Mouse (Mus musculus) forebrain, embryonic 12.5 days (tissue): ENCODE measurements around the gene Tmem131. TPM values are rescaled to one million over a fixed set of nuclear protein-coding genes. Genes with fewer than 3 reads are reported as not detected.
"Not testable (repeated sequence)": the region's sequence is repeated elsewhere in the genome, so short reads cannot be mapped to it uniquely, and the experiment has no call there.

Experiments
- ATAC-seq: fragments of 200-750 bp; cut with Nextera tagmentation; 2 replicates; pipeline ENCODE4 v1.8.0; 2017; ENCODE audit warnings: moderate TSS enrichment; ENCODE audit not compliant: low FRiP score
- H3K27ac ChIP-seq: fragments of 300-500 bp; sonication (generic); 2 replicates; pipeline ENCODE4 v1.5.1; 2016; ENCODE audit warnings: mild to moderate bottlenecking
- H3K27me3 ChIP-seq: fragments of 300-500 bp; sonication (generic); 2 replicates; pipeline ENCODE4 v1.6.1; 2016; ENCODE audit warnings: mild to moderate bottlenecking
- H3K36me3 ChIP-seq: fragments of 300-500 bp; sonication (generic); replicated peaks from 2 replicates; pipeline ENCODE4 v1.6.1; 2016; ENCODE audit warnings: mild to moderate bottlenecking
- H3K4me1 ChIP-seq: fragments of 300-500 bp; sonication (generic); 2 replicates; pipeline ENCODE4 v1.6.1; 2016
- H3K4me2 ChIP-seq: fragments of 300-500 bp; sonication (generic); 2 replicates; pipeline ENCODE4 v1.6.1; 2016; ENCODE audit warnings: mild to moderate bottlenecking, moderate library complexity
- H3K4me3 ChIP-seq: fragments of 300-500 bp; sonication (generic); replicated peaks from 2 replicates; pipeline ENCODE4 v1.5.1; 2016; ENCODE audit warnings: mild to moderate bottlenecking
- H3K9ac ChIP-seq: fragments of 300-500 bp; sonication (generic); 2 replicates; pipeline ENCODE4 v1.6.1; 2016; ENCODE audit warnings: mild to moderate bottlenecking
- H3K9me3 ChIP-seq: fragments of 300-500 bp; sonication (generic); 2 replicates; pipeline ENCODE4 v1.6.1; 2016
- WGBS: fragments of 180-500 bp; shearing (Covaris S2); methylation state at CpG from one replicate; pipeline ENCODE4 v1.1.7; 2016; 5-methylcytosine and 5-hydroxymethylcytosine counted together
- polyA plus RNA-seq: library from polyadenylated mRNA; unstranded; fragments of >200 nt; fragmentation: Nextera tagmentation; extraction: Ambion mirVana; gene quantifications from 2 replicates; pipeline ENCODE4 v1.2.1, GENCODE M21; 2016

The Tmem131 gene
- polyA plus RNA-seq, 1 experiment from 2014 or later = 20.4 TPM

DNA sequence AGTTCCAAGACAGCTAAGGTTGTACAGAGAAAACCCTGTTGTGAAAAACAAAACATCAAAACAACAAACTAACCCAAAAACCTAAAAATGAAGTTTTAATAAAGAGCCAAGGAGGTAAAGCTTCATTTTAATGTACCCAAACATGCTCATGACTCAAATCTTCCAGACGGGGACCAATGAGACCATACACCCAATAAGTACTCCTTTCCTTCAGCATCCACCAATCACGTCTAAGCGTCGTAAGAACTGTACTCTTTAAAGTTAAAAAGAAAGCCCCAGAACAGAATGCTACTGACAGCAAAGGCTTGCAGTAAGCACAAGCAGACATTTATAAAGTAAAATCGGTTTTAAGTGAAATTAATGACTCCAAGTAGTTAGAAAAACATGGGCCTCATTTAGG is 33.1 kb downstream of the Tmem131 start:
- H3K9ac ChIP-seq = no peak overlapping the region
- H3K4me1 ChIP-seq = no peaks in the 10 kb centered on the region; the same call in 1 of the 2 replicates
- no peak overlapping the region for H3K4me3 ChIP-seq
- no peak overlapping the region for H3K27ac ChIP-seq
- no peaks in the 10 kb centered on the region for H3K27me3 ChIP-seq
- H3K36me3 ChIP-seq = no peaks in the 10 kb centered on the region
- no peak for ATAC-seq
- no peak overlapping the region for H3K4me2 ChIP-seq
- no peaks in the 10 kb centered on the region for H3K9me3 ChIP-seq
- 88% methylated on average over 5 of the region's 5 CpGs for WGBS

DNA sequence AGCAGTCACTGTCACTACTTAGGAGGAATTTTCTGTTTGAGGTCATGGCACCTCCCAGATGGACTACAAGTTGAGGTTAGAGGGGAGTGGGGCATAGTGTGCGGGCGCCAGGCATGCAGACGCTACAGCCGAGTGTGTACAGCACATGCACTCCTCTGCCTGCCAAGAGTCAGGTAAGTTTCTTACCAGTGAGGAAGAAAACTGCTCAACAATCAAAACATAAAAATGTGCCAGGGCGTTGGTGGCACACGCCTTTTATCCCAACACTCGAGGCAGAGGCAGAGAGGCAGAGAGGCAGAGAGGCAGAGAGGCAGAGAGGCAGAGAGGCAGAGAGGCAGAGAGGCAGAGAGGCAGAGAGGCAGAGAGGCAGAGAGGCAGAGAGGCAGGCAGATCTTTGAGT is 33.5 kb downstream of the Tmem131 start:
- not testable (repeated sequence) for H3K4me2 ChIP-seq, ATAC-seq, H3K27ac ChIP-seq, H3K9me3 ChIP-seq, H3K4me1 ChIP-seq, H3K36me3 ChIP-seq, H3K27me3 ChIP-seq, H3K9ac ChIP-seq, H3K4me3 ChIP-seq
- WGBS = 89% methylated on average over 7 of the region's 7 CpGs

DNA sequence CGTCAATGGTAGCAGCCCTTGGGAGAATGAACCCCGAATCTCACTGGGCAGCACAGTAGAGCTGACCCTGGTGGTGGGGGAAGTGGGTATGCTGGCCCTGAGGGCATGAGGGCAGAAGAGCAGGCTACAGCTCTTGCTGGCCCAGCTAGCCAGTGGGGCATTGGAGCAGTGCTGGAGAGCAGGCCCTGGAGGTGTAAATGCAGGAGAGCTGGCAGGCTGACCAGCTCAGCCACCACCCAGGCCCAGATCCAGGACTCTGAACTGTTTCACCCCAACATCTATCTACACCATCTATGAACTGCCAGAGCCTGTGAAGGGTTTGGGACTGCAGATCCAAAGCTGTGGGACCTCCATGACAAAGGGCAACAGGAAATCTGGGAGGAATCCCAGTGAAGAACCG is 38.2 kb downstream of the Tmem131 start:
- H3K27ac ChIP-seq = no peak overlapping the region
- no peaks in the 10 kb centered on the region for H3K36me3 ChIP-seq
- H3K4me3 ChIP-seq = no peak overlapping the region
- no peaks in the 10 kb centered on the region for H3K27me3 ChIP-seq
- WGBS = 85% methylated on average over 3 of the region's 3 CpGs
- no peak overlapping the region for H3K4me2 ChIP-seq
- H3K9ac ChIP-seq = no peak overlapping the region
- no peaks in the 10 kb centered on the region for H3K9me3 ChIP-seq
- no peaks in the 10 kb centered on the region for H3K4me1 ChIP-seq
- ATAC-seq = no peak

- Histone ChIP-seq H3K36me3 (no peaks in the 10 kb centered on the region), H3K4me2 (no peak overlapping the region), H3K4me3 (no peak overlapping the region), H3K27ac (no peak overlapping the region), H3K9me3 (no peaks in the 10 kb centered on the region), H3K9ac (no peak overlapping the region), H3K4me1 (no peaks in the 10 kb centered on the region), H3K27me3 (no peaks in the 10 kb centered on the region)
- 73% methylated on average over 6 of the region's 6 CpGs for WGBS
- no peak for ATAC-seq
These were observed 39.0 kb downstream of the Tmem131 start for GRCm38 (mm10) chr1:36904489-36904888.

DNA sequence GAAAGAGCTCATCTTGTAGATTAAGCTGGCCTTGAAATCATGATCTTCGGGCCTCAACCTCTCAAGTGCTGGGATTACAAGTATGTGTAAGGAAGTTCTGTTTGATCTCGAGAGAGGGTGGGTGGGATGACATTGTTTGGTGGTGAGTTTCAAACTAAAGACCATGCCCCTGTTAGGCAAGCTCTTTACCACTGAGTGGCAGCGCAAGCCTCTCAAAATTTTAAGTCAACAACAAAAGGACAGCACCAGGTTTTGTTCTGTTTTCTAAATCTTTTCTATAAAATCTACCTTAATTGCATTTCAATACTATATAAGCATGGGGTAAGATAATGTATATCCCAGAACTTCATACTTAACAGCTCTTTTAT is 39.4 kb downstream of the Tmem131 start:
- Histone ChIP-seq H3K27ac (no peak overlapping the region), H3K4me2 (no peak overlapping the region), H3K9ac (no peak overlapping the region), H3K36me3 (no peaks in the 10 kb centered on the region), H3K27me3 (no peaks in the 10 kb centered on the region), H3K9me3 (no peaks in the 10 kb centered on the region), H3K4me3 (no peak overlapping the region), H3K4me1 (no peaks in the 10 kb centered on the region)
- ATAC-seq = no peak
- 58% methylated on average over 3 of the region's 3 CpGs for whole genome bisulfite sequencing

- Histone ChIP-seq H3K4me2 (no peak overlapping the region), H3K4me3 (no peak overlapping the region), H3K4me1 (no peaks in the 10 kb centered on the region), H3K27ac (no peak overlapping the region), H3K9me3 (no peaks in the 10 kb centered on the region), H3K36me3 (no peaks in the 10 kb centered on the region), H3K9ac (no peak overlapping the region), H3K27me3 (no peaks in the 10 kb centered on the region)
- 90% methylated on average over 15 of the region's 15 CpGs for WGBS
- no peak for ATAC-seq
These were observed 39.9 kb downstream of the Tmem131 start for GRCm38 (mm10) chr1:36903376-36904083.

DNA sequence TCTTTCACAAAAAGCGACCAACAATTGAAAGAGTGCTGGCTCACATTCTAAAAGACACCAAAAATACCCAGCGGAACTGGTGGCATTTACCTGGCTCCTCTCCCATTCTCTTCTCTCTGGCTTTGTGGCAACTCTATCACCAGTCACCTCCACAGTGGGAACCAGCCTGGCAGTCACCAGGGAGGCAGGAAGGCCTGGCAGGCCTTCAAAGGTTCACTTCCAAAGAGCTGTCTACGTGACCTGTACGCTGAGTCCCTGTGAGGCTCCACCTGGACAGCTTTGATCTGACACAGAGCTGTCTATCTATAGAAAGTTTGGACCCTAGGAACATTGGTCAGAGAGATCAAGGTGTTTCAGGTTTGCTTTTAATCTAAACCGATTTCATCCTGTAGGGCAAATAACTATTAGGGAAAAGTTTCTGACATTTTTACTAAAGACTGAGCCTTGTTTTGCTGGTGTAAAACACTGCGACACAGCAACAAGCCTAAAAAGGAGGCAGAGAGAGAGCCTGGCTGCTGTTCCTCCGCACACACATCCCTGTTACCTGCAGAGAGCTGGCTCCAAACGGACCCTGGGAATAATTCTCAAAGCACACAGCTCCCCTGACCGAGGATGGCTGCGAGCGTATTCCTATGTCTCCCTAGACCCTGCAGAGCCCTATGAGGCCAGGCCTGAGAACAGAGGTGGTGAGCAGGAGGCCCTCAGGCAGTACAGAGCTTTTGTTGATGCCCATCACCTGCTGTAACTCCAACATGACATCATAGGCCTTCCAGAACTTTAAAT is 40.7 kb downstream of the Tmem131 start:
- 93% methylated on average over 11 of the region's 11 CpGs for WGBS
- ATAC-seq = no peak

GRCm38 (mm10) chr1:36899622-36900021 is 43.8 kb downstream of the Tmem131 start:
- Histone ChIP-seq H3K36me3 (no peaks in the 10 kb centered on the region), H3K4me2 (no peak overlapping the region), H3K27me3 (no peaks in the 10 kb centered on the region), H3K9me3 (no peaks in the 10 kb centered on the region), H3K9ac (no peak overlapping the region), H3K27ac (no peak overlapping the region), H3K4me1 (no peaks in the 10 kb centered on the region), H3K4me3 (no peak overlapping the region)
- no peak for ATAC-seq
- 97% methylated on average over 2 of the region's 2 CpGs for WGBS

More for the DNA sequence above, 40.7 kb downstream of the Tmem131 start:
- no peak overlapping the region for H3K4me3 ChIP-seq
- H3K27me3 ChIP-seq = no peaks in the 10 kb centered on the region
- H3K36me3 ChIP-seq = no peaks in the 10 kb centered on the region
- H3K27ac ChIP-seq = no peak overlapping the region
- H3K4me2 ChIP-seq = no peak overlapping the region
- H3K4me1 ChIP-seq = no peaks in the 10 kb centered on the region
- no peaks in the 10 kb centered on the region for H3K9me3 ChIP-seq
- H3K9ac ChIP-seq = no peak overlapping the region

GRCm38 (mm10) chr1:36896423-36896822 is 47.0 kb downstream of the Tmem131 start:
- Histone ChIP-seq H3K9me3 (no peaks in the 10 kb centered on the region), H3K27me3 (no peaks in the 10 kb centered on the region), H3K4me2 (no peak overlapping the region), H3K9ac (no peak overlapping the region), H3K36me3 (no peaks in the 10 kb centered on the region), H3K4me1 (0 out of 2 replicates have a peak, but pooled peaks cover 7% of the 10 kb centered on the region), H3K27ac (no peak overlapping the region), H3K4me3 (no peak overlapping the region)
- WGBS = 93% methylated on average over 4 of the region's 4 CpGs
- no peak for ATAC-seq

GRCm38 (mm10) chr1:36895452-36895851 is 48.0 kb downstream of the Tmem131 start:
- peaks cover 10% of the 10 kb centered on the region; the same call in 1 of the 2 replicates for H3K4me1 ChIP-seq
- no peaks in the 10 kb centered on the region for H3K36me3 ChIP-seq
- ATAC-seq = no peak
- no peak overlapping the region for H3K4me2 ChIP-seq
- no peak overlapping the region for H3K27ac ChIP-seq
- no peaks in the 10 kb centered on the region for H3K27me3 ChIP-seq
- H3K4me3 ChIP-seq = no peak overlapping the region
- H3K9ac ChIP-seq = no peak overlapping the region
- WGBS = 89% methylated on average over 3 of the region's 3 CpGs
- no peaks in the 10 kb centered on the region for H3K9me3 ChIP-seq

GRCm38 (mm10) chr1:36894136-36894535 is 49.3 kb downstream of the Tmem131 start:
- H3K9ac ChIP-seq = no peak overlapping the region
- H3K4me1 ChIP-seq = peaks cover 10% of the 10 kb centered on the region; the same call in 1 of the 2 replicates
- ATAC-seq = no peak
- WGBS = 91% methylated on average over 3 of the region's 3 CpGs
- H3K27ac ChIP-seq = no peak overlapping the region
- H3K27me3 ChIP-seq = no peaks in the 10 kb centered on the region
- H3K9me3 ChIP-seq = no peaks in the 10 kb centered on the region
- H3K4me2 ChIP-seq = no peak overlapping the region
- H3K36me3 ChIP-seq = no peaks in the 10 kb centered on the region
- no peak overlapping the region for H3K4me3 ChIP-seq

DNA sequence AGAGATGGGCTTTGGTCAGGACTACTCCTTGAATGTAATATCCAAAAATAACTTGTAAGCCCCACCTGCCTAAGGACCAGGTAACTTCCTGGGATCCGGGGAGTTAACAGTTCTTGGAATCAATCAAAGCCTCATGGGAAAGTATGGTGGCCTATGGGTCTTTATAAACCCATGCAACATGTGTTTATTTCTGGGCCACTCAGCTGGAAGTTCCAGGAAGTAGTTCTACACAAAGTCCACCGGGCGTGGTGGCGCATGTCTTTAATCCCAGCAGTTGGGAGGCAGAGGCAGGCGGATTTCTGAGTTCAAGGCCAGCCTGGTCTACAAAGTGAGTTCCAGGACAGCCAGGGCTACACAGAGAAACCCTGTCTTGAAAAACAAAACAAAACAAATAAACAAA is 49.7 kb downstream of the Tmem131 start:
- not testable (repeated sequence) for H3K4me3 ChIP-seq, H3K9me3 ChIP-seq, H3K27me3 ChIP-seq, ATAC-seq, H3K27ac ChIP-seq, H3K4me2 ChIP-seq, H3K9ac ChIP-seq, H3K36me3 ChIP-seq
- peaks cover 10% of the 10 kb centered on the region; the same call in 1 of the 2 replicates for H3K4me1 ChIP-seq
- WGBS = 94% methylated on average over 5 of the region's 5 CpGs

GRCm38 (mm10) chr1:36893146-36893545 is 50.3 kb downstream of the Tmem131 start:
- Histone ChIP-seq H3K4me2 (no peak overlapping the region), H3K4me1 (peaks cover 10% of the 10 kb centered on the region; the same call in 1 of the 2 replicates), H3K9me3 (no peaks in the 10 kb centered on the region), H3K36me3 (0 out of 2 replicates have a peak, but pooled peaks cover 6% of the 10 kb centered on the region), H3K4me3 (no peak overlapping the region), H3K9ac (no peak overlapping the region), H3K27ac (no peak overlapping the region), H3K27me3 (no peaks in the 10 kb centered on the region)
- WGBS = 67% methylated on average over 6 of the region's 6 CpGs
- no peak for ATAC-seq
